In genomic region chr15:98778806-98779205, GRCm38 (mm10) we compare ENCODE assay signal across 1 mouse cellular context.
TF ChIP-seq lines count a peak whose summit lies in the region.

No protein-coding gene starts in this region.

TF ChIP-seq in CH12.LX, 34 proteins besides CTCF, POLR2A, EP300 and RAD21:
- TF ChIP-seq E2F4 (IDR thresholded peaks at IDR 0.05; ENCODE audit: insufficient replicate concordance, low read depth, low read length) (no peak), MEF2A (IDR thresholded peaks at IDR 0.05; ENCODE audit: borderline replicate concordance, low read depth, low read length) (no peak), JUN (IDR thresholded peaks at IDR 0.05; ENCODE audit: insufficient read depth, low read depth, low read length) (no peak), ETS1 (conservative IDR thresholded peaks at IDR 0.05; ENCODE audit: low read depth, low read length) (no peak), MAX (IDR thresholded peaks at IDR 0.05; ENCODE audit: low read length) (no peak), CHD1 (IDR thresholded peaks at IDR 0.05; ENCODE audit: low read depth, low read length) (no peak)
